Mouse (Mus musculus): ENCODE data around the gene Fam110a.

DNA sequence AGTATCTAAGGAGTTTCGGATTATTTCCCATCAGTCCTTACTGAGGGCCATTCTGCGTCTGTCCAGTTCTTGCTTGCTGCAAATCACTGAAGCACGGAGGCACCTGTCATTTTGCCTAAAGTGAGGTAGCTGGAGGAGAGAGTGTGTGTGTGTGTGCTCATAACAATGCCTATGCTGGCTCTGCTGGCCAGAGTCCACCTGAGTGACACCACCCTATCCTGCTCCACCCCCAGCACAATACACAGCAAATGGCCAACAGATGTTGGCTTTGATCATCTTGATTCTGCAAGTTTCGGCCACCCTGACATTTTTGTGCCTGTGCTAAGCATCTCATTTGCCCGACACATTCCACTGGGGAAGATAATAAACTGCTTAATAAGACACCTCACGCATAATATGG lies 1.5 kb downstream of the Fam110a start:
- TF ChIP-seq POLR2A (IDR thresholded peaks at IDR 0.05; ENCODE audit: insufficient read depth, low read depth, low read length) (no peak), CTCF (IDR thresholded peaks at IDR 0.05) (no peak), EP300 (IDR thresholded peaks at IDR 0.05; ENCODE audit: insufficient read depth, low read depth, low read length) (peak; percentile 75; the same call in 1 of the 2 replicates)

Data from heart, adult 2 months (tissue).